Mouse (Mus musculus) right cerebral cortex, postnatal 25 days (tissue): Measurements from ENCODE around the gene Zfp938.

Experiments
- DNase-seq: peaks from one replicate; pipeline ENCODE4 v3.0.0; 2022

The Zfp938 gene

GRCm38 (mm10) chr10:82240742-82241400 is at the start of gene Zfp938:
Gene Zfp938, minus strand, starts transcription at chr10:82241280.
- peak; percentile 81 for DNase-seq

GRCm38 (mm10) chr10:82257331-82257730 is 16.3 kb upstream of the Zfp938 start:
- no peak for DNase-seq

GRCm38 (mm10) chr10:82245021-82245420 is 3.9 kb upstream of the Zfp938 start:
- no peak for DNase-seq

GRCm38 (mm10) chr10:82241401-82241788 is 315 bp upstream of the Zfp938 start:
- DNase-seq, result no peak

- DNase-seq, result peak; percentile 87
Measured at GRCm38 (mm10) chr10:82178257-82179064, 62.6 kb downstream of the Zfp938 start.
